Mouse (Mus musculus) liver, postnatal 0 days (tissue): ENCODE results near the gene 1700028K03Rik.

Source experiments
- CTCF ChIP-seq: sonication (generic); IDR thresholded peaks from 2 replicates; pipeline ENCODE4 v1.5.1; 2016; ENCODE audit warnings: antibody characterized with exemption, low read depth
- EP300 ChIP-seq: IDR thresholded peaks from 2 replicates; pipeline ENCODE4 v1.6.1; 2016; ENCODE audit warnings: antibody characterized with exemption, low read depth, mild to moderate bottlenecking

- TF ChIP-seq CTCF (no peak), EP300 (no peak)
Measured at GRCm38 (mm10) chr5:107528856-107529255, 5.7 kb upstream of the 1700028K03Rik start.
